Mouse (Mus musculus) lung, postnatal 4 days (tissue): ENCODE data around the gene Urb1.

Experiments
- DNase-seq, 2 experiments: peaks; one replicate each; pipeline ENCODE4 v3.0.0; 2021

Gene Urb1

GRCm38 (mm10) chr16:90765195-90765877 is 44.9 kb downstream of the Urb1 start:
- no peak for DNase-seq

- DNase-seq: no peak
Observed at GRCm38 (mm10) chr16:90760515-90760914, 49.7 kb downstream of the Urb1 start.

- no peak for DNase-seq
Observed at GRCm38 (mm10) chr16:90759335-90759734, 50.9 kb downstream of the Urb1 start.

GRCm38 (mm10) chr16:90753386-90753941 is 56.7 kb downstream of the Urb1 start:
- no peak for DNase-seq

GRCm38 (mm10) chr16:90748169-90748568 is 62.0 kb downstream of the Urb1 start:
- DNase-seq: no peak

GRCm38 (mm10) chr16:90747143-90747542 is 63.1 kb downstream of the Urb1 start:
- no peak for DNase-seq

- DNase-seq: peak; percentile 54 to 74
Observed at GRCm38 (mm10) chr16:90738092-90738956, 71.9 kb downstream of the Urb1 start, which contains the start of gene Mrap. Gene Mrap (plus strand): TSS chr16:90738207.

- DNase-seq: no peak
Observed at GRCm38 (mm10) chr16:90736672-90737270, 73.4 kb downstream of the Urb1 start.

- DNase-seq: no peak
Observed at GRCm38 (mm10) chr16:90735611-90736010, 74.6 kb downstream of the Urb1 start.

GRCm38 (mm10) chr16:90727233-90728115 is 82.7 kb downstream of the Urb1 start, which contains the start of gene Mis18a:
Gene Mis18a (minus strand): TSS chr16:90727404.
- peak; percentile 96 for DNase-seq

- DNase-seq: no peak
Observed at GRCm38 (mm10) chr16:90726600-90727227, 83.5 kb downstream of the Urb1 start.

GRCm38 (mm10) chr16:90724051-90724450 is 86.2 kb downstream of the Urb1 start:
- DNase-seq: no peak

GRCm38 (mm10) chr16:90710313-90710712 is 99.9 kb downstream of the Urb1 start:
- no peak for DNase-seq

GRCm38 (mm10) chr16:90709711-90710289 is 100.4 kb downstream of the Urb1 start:
- DNase-seq: peak; percentile 33 to 60

GRCm38 (mm10) chr16:90706279-90706678 is 103.9 kb downstream of the Urb1 start:
- peak in 1 of 2 experiments; percentile 65 for DNase-seq

- peak in 1 of 2 experiments; percentile 55 for DNase-seq
Observed at GRCm38 (mm10) chr16:90704161-90704825, 105.9 kb downstream of the Urb1 start.

- DNase-seq: no peak
Observed at GRCm38 (mm10) chr16:90703646-90704045, 106.6 kb downstream of the Urb1 start.

GRCm38 (mm10) chr16:90701541-90701940 is 108.7 kb downstream of the Urb1 start:
- DNase-seq: no peak
